Mouse (Mus musculus): ENCODE data around the gene Tmtc2. TPM values are rescaled to one million over a fixed set of nuclear protein-coding genes. Genes with fewer than 3 reads are reported as not detected.

Tmtc2 gene
- polyA plus RNA-seq, 1 experiment, result not detected

DNA sequence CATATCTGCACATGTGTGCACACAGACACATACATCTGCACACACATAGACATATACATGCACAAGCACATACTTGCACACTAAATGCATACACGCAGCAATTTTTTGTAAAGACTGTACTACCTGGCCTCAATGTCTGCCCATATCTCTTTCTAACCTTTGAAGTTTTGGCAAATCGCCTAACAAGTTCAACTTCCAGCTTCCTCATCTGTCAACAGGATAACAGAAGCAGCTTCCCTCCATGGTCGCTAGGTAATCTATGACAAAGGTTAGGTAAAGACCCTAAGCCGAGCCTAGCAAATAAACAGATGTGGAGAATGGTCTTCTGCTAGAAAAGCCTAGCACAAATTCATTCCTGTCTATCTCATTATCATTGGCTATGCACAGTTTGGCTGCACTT is 37.3 kb downstream of the Tmtc2 start:
- no peak for TF ChIP-seq CTCF (IDR thresholded peaks at IDR 0.05; ENCODE audit: insufficient read depth, low read depth, low read length)
- TF ChIP-seq POLR2A (IDR thresholded peaks at IDR 0.05; ENCODE audit: insufficient read depth, low read depth, low read length), result no peak

DNA sequence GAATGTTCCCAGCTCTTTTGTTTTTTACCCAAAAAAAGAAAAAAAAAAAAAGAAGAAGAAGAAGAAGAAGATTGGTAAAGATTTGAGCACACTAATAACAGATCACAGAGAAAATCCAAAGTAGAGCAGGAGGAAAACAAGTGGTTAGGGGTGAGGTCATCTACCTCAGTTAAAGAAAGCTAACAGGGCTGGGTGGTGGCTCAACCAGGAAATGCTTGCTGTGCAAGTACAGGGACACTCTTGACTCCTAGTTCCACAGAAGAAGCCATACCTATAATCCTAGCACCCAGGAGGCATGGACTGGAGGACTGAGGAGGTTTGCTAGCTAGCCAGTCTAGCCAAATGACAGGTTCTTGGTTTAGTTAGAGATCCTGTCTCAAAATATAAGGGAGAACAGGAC is 38.4 kb downstream of the Tmtc2 start:
- H3K4me1 ChIP-seq (ENCODE audit: control insufficient read depth, insufficient read depth, low read length), result no peaks in the 10 kb centered on the region; the same call in 1 of the 2 replicates
- H3K4me3 ChIP-seq (ENCODE audit: insufficient read depth, low read depth, low read length), result no peak overlapping the region
- H3K27ac ChIP-seq (ENCODE audit: insufficient read depth, low read depth, low read length), result no peak overlapping the region
- TF ChIP-seq CTCF (IDR thresholded peaks at IDR 0.05; ENCODE audit: insufficient read depth, low read depth, low read length), result no peak
- no peak for TF ChIP-seq POLR2A (IDR thresholded peaks at IDR 0.05; ENCODE audit: insufficient read depth, low read depth, low read length)

More for the DNA sequence above, 37.3 kb downstream of the Tmtc2 start:
- no peaks in the 10 kb centered on the region; the same call in 1 of the 2 replicates for H3K4me1 ChIP-seq (ENCODE audit: control insufficient read depth, insufficient read depth, low read length)
- no peak overlapping the region for H3K27ac ChIP-seq (ENCODE audit: insufficient read depth, low read depth, low read length)
- WGBS, result 95% methylated on average over 4 of the region's 4 CpGs
- no peak overlapping the region for H3K4me3 ChIP-seq (ENCODE audit: insufficient read depth, low read depth, low read length)

DNA sequence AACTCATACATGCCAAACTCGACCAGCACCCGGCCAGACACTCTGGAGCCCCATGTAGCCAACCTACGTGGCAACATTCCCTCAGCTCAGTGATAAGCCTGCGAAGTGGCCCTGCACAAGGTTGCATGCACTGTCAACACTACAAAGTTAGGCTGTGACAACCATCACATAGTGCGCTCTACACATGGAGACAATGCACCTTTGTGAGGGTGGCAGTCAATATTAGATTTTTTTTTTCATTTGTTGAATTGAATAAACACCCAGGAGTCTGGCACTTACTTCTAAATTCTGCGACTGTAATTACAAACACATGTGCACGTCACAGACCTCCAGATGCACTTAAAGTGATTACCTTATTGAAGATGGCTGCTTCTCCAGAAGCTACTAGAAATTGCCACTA is 41.5 kb downstream of the Tmtc2 start:
- Histone ChIP-seq H3K27ac (ENCODE audit: insufficient read depth, low read depth, low read length) (no peak overlapping the region), H3K4me3 (ENCODE audit: insufficient read depth, low read depth, low read length) (no peak overlapping the region), H3K4me1 (ENCODE audit: control insufficient read depth, insufficient read depth, low read length) (no peaks in the 10 kb centered on the region; the same call in 1 of the 2 replicates)
- 67% methylated on average over 7 of the region's 7 CpGs for WGBS
- TF ChIP-seq POLR2A (IDR thresholded peaks at IDR 0.05; ENCODE audit: insufficient read depth, low read depth, low read length), result no peak
- no peak for TF ChIP-seq CTCF (IDR thresholded peaks at IDR 0.05; ENCODE audit: insufficient read depth, low read depth, low read length)

DNA sequence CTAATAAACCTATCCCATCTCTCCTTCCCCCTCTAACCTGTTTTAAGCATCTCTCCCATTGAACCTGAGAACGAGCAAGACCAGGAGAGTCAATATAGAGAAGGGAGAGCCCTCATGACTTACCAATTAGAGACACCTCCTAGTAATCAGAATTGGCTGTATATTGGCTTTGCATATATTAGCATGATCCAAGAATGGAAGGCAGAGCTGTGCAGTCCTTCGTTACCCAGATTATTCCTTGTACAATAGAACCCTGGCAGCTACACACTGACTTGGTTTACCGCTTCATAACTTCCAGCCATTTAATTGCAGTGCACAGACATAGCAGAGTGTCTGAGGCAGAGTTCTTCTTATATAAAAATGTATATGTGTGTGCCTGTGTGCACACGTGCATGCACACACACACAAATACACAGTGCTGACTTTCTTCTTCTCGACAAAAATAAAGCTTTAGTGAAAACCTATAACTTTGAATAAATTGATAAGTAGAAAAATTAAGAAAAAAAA is 42.2 kb downstream of the Tmtc2 start:
- Histone ChIP-seq H3K4me3 (ENCODE audit: insufficient read depth, low read depth, low read length) (no peak overlapping the region), H3K27ac (ENCODE audit: insufficient read depth, low read depth, low read length) (no peak overlapping the region), H3K4me1 (ENCODE audit: control insufficient read depth, insufficient read depth, low read length) (no peaks in the 10 kb centered on the region; the same call in 1 of the 2 replicates)
- TF ChIP-seq POLR2A (IDR thresholded peaks at IDR 0.05; ENCODE audit: insufficient read depth, low read depth, low read length) (no peak), CTCF (IDR thresholded peaks at IDR 0.05; ENCODE audit: insufficient read depth, low read depth, low read length) (no peak)
- 75% methylated on average over 5 of the region's 5 CpGs for WGBS

DNA sequence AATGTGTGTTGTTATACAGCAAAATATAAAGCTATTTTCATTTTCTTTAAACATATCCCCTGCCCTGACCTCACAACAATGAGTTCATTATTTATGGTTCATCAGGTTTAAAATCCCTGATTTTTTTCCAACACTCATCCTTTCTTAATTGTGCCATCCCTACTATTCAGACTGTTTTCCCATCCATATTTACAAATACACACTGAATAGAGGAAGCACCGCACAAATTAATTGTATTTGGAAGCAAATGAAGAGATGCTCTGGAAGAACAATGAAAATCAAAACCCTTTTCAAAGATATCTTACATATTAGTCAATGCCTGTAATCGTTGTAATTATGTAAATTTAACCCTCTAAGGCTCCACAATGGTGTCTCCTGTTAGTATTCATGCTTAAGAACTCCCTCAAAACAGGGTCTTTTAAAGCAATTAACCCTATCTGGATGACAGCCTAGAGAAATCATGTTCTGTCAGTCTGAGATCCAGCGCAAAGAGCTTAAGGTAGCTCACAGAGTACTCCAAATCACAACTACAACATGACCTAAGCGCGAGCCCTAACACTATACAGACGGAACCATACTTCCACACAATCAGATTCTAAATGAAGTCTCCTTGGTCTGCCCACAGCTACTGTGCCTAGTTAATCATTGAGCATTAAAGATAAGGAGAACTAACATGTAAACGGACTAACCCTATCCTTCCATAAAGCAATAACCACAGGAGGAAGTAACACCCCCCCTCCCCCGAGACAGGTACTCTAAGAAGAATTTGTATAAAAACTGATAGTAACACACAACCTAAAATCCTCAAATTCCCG is 43.0 kb downstream of the Tmtc2 start:
- no peak overlapping the region for H3K27ac ChIP-seq (ENCODE audit: insufficient read depth, low read depth, low read length)

DNA sequence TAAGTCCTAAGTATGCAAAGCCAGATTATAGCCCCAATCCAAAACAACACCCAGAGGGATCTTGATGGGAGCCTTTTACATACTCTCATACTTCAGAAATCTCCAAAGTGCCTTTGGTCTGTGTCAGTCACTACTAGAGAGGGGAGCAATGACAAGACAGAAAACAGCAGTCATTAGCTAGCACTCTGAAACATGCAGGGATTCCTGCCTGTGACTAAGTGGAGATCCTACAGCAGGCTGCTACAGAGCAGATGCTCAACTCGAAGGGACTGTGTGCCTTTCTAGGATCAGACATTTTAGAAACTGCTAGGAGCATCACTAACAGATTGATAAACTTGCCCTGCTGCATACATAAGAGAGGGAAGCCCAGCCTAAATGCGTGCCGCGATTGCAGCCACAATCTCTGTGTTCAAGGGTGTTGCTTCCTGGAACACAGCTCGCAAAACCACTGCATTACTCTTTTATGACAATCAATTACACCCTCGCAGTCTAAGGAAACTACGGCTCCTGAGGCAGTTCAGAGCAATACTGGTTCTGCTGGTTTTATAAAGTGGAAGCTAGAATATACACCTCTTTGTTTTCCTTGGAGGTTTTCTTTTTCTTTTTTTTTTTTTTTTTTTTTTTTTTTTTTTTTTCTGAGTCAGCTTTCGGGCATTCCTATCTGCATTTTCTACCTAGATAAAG is 50.7 kb downstream of the Tmtc2 start:
- Histone ChIP-seq H3K27ac (ENCODE audit: insufficient read depth, low read depth, low read length) (no peak overlapping the region), H3K4me1 (ENCODE audit: control insufficient read depth, insufficient read depth, low read length) (peaks cover 5% of the 10 kb centered on the region), H3K4me3 (ENCODE audit: insufficient read depth, low read depth, low read length) (no peak overlapping the region)
- WGBS, result 51% methylated on average over 8 of the region's 8 CpGs
- TF ChIP-seq CTCF (IDR thresholded peaks at IDR 0.05; ENCODE audit: insufficient read depth, low read depth, low read length) (no peak), POLR2A (IDR thresholded peaks at IDR 0.05; ENCODE audit: insufficient read depth, low read depth, low read length) (no peak)

More for the DNA sequence above, 43.0 kb downstream of the Tmtc2 start:
- no peak for TF ChIP-seq CTCF (IDR thresholded peaks at IDR 0.05; ENCODE audit: insufficient read depth, low read depth, low read length)
- no peak for TF ChIP-seq POLR2A (IDR thresholded peaks at IDR 0.05; ENCODE audit: insufficient read depth, low read depth, low read length)
- Histone ChIP-seq H3K4me1 (ENCODE audit: control insufficient read depth, insufficient read depth, low read length) (no peaks in the 10 kb centered on the region; the same call in 1 of the 2 replicates), H3K4me3 (ENCODE audit: insufficient read depth, low read depth, low read length) (no peak overlapping the region)
- WGBS, result 73% methylated on average over 9 of the region's 9 CpGs

DNA sequence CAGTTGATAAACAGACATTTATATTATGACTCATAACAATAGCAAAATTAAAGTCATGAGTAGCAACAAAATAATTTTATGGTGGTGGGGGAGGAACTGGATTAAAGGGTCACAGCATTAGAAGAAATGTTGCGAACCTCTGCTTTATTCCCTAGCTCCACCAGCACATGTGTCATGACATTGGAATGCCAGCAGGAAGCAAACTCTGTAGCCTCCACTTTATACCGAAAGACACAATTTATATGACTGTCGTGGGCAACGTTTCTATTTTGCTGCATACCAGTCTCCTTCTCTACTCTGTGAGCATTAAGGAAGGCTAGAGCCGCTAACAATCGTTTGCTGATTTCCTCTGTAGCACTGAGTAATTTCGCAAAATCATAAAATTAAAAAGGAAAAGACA is 51.8 kb downstream of the Tmtc2 start:
- TF ChIP-seq CTCF (IDR thresholded peaks at IDR 0.05; ENCODE audit: insufficient read depth, low read depth, low read length) (no peak), POLR2A (IDR thresholded peaks at IDR 0.05; ENCODE audit: insufficient read depth, low read depth, low read length) (no peak)
- peaks cover 5% of the 10 kb centered on the region for H3K4me1 ChIP-seq (ENCODE audit: control insufficient read depth, insufficient read depth, low read length)
- 74% methylated on average over 7 of the region's 7 CpGs for WGBS
- no peak overlapping the region for H3K27ac ChIP-seq (ENCODE audit: insufficient read depth, low read depth, low read length)
- no peak overlapping the region for H3K4me3 ChIP-seq (ENCODE audit: insufficient read depth, low read depth, low read length)

DNA sequence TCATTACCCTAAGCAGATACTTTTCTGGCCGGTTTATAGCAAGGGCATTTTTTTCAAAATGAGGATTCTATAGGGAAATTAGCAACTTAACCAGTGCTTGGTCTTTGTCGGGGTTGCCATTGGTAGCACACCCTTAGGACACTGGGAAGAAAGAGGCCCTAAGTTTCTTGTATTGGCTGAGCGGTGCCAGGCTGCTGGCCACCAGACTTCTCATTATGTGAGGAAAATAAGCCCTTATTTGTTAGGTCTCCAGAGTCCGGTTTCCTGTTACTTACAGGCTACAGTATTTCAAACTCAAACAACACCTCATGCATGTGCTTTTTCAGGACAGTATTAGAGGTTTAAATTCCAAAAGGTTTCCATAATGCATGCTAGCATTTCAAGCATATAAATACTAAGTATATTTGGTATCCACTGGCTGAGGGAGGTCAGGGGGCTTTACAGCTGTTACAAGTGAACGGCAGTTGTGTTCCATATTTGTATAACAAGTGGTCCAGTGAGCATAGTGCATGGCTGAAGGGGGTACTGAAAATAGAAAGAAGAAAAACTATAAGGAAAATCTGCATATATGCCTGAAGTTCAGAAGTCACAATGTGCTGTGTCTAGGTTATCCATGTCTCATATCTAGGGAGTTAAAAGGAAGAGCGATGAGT is 55.0 kb downstream of the Tmtc2 start:
- 76% methylated on average over 6 of the region's 6 CpGs for WGBS

More for the DNA sequence above, 55.0 kb downstream of the Tmtc2 start:
- Histone ChIP-seq H3K4me1 (ENCODE audit: control insufficient read depth, insufficient read depth, low read length) (peaks cover 3% of the 10 kb centered on the region; the same call in 1 of the 2 replicates), H3K4me3 (ENCODE audit: insufficient read depth, low read depth, low read length) (no peak overlapping the region), H3K27ac (ENCODE audit: insufficient read depth, low read depth, low read length) (no peak overlapping the region)
- TF ChIP-seq CTCF (IDR thresholded peaks at IDR 0.05; ENCODE audit: insufficient read depth, low read depth, low read length), result no peak
- no peak for TF ChIP-seq POLR2A (IDR thresholded peaks at IDR 0.05; ENCODE audit: insufficient read depth, low read depth, low read length)

Measured in olfactory bulb, adult 2 months (tissue).